10 mouse cellular contexts compared by ENCODE assay signal in genomic region chr17:12674980-12675379, GRCm38 (mm10). TPM values are rescaled to one million over a fixed set of nuclear protein-coding genes. Genes with fewer than 3 reads are reported as not detected.
"Had no signal": no experiment of that assay in that cellular context is flagged by ENCODE, and none has a peak within 500 bp of the region (broad histone marks: within the 10 kb centered on the region; RNA-seq: fewer than 3 reads in every experiment).

No protein-coding gene starts in this region.

RNA-seq across cellular contexts. Expression of gene Slc22a1, which starts 0.6 kb away (rescaled TPM):
- total RNA-seq: layer of hippocampus, adult 8-10 months; layer of hippocampus, postnatal 36 days; monocyte, adult 5-6 weeks had no signal
- polyA plus RNA-seq: limb, embryonic 11.5 days; midbrain, embryonic 10.5 days; midbrain, embryonic 13.5 days; midbrain, embryonic 16.5 days; myocyte; neural tube, embryonic 11.5 days; neural tube, embryonic 14.5 days had no signal
